ENCODE assay signal across 8 mouse cellular contexts in genomic region chr2:32566536-32567063, GRCm38 (mm10). TPM values are rescaled to one million over a fixed set of nuclear protein-coding genes. Genes with fewer than 3 reads are reported as not detected.
DNase-seq lines count a peak whose midpoint lies in the region; ATAC-seq and TF ChIP-seq lines count a peak whose summit lies in the region.

No protein-coding gene starts in this region.

- H3K36me3 ChIP-seq in forebrain, postnatal 0 days (ENCODE audit: insufficient read depth): peaks cover 43% of the 10 kb centered on the region
- H3K36me3 ChIP-seq in forebrain, embryonic 15.5 days: peaks cover 24% of the 10 kb centered on the region; the same call in 1 of the 2 replicates
- peaks cover 18% of the 10 kb centered on the region for H3K36me3 ChIP-seq in intestine, embryonic 16.5 days (ENCODE audit: control insufficient read depth, insufficient read depth, low read length)

- peak; percentile 91 for TF ChIP-seq CTCF in forebrain, postnatal 0 days (IDR thresholded peaks at IDR 0.05; ENCODE audit: low read depth)

- H3K4me1 ChIP-seq in forebrain, postnatal 0 days (ENCODE audit: insufficient read depth): peaks cover 3% of the 10 kb centered on the region
- peaks cover 8% of the 10 kb centered on the region for H3K4me1 ChIP-seq in forebrain, embryonic 15.5 days
- H3K4me1 ChIP-seq in intestine, embryonic 16.5 days (ENCODE audit: control insufficient read depth, insufficient read depth, low read length): peaks cover 4% of the 10 kb centered on the region

- no peak overlapping the region for H3K27ac ChIP-seq in forebrain, postnatal 0 days (ENCODE audit: low read depth, low read length)
- no peak overlapping the region for H3K27ac ChIP-seq in forebrain, embryonic 15.5 days (replicated peaks)
- no peak overlapping the region; the same call in 1 of the 2 replicates for H3K27ac ChIP-seq in intestine, embryonic 16.5 days (ENCODE audit: low read length)

- H3K4me2 ChIP-seq in forebrain, postnatal 0 days (ENCODE audit: low read depth): no peak overlapping the region
- H3K4me2 ChIP-seq in forebrain, embryonic 15.5 days (replicated peaks): no peak overlapping the region
- H3K4me2 ChIP-seq in intestine, embryonic 16.5 days (ENCODE audit: low read depth, low read length): no peak overlapping the region

- DNase-seq in forebrain, postnatal 0 days: peak; percentile 83
- peak; percentile 77 for DNase-seq in CD4-positive helper T cell, adult 2 months (ENCODE audit: low read depth, low spot score)
- DNase-seq in c-Kit-negative CD71-positive TER-119-positive erythroid progenitor cells, embryonic 14.5 days (ENCODE audit: low read depth, low spot score): peak; percentile 45
- DNase-seq in forelimb bud, embryonic 11.5 days (ENCODE audit: low read depth, low spot score): peak; percentile 80
- peak; percentile 71 to 73 for DNase-seq in lung, adult 18-20 months
- DNase-seq in skeletal muscle tissue, adult 2 months (ENCODE audit: low read depth, low spot score): peak; percentile 73

- H3K4me3 ChIP-seq in forebrain, postnatal 0 days (ENCODE audit: low read depth, low read length): no peak overlapping the region
- H3K4me3 ChIP-seq in forebrain, embryonic 15.5 days: no peak overlapping the region
- no peak overlapping the region for H3K4me3 ChIP-seq in intestine, embryonic 16.5 days (ENCODE audit: low read length)

- H3K27me3 ChIP-seq in forebrain, postnatal 0 days (ENCODE audit: insufficient read depth, low read length): no peaks in the 10 kb centered on the region
- no peaks in the 10 kb centered on the region for H3K27me3 ChIP-seq in forebrain, embryonic 15.5 days
- H3K27me3 ChIP-seq in intestine, embryonic 16.5 days (replicated peaks; ENCODE audit: control insufficient read depth, insufficient read depth, low read length): no peaks in the 10 kb centered on the region

- no peak overlapping the region for H3K9ac ChIP-seq in forebrain, postnatal 0 days
- no peak overlapping the region for H3K9ac ChIP-seq in forebrain, embryonic 15.5 days (replicated peaks)
- H3K9ac ChIP-seq in intestine, embryonic 16.5 days (ENCODE audit: low read depth, low read length): no peak overlapping the region

- H3K9me3 ChIP-seq in forebrain, postnatal 0 days (ENCODE audit: low read length): no peaks in the 10 kb centered on the region
- H3K9me3 ChIP-seq in forebrain, embryonic 15.5 days: no peaks in the 10 kb centered on the region
- no peaks in the 10 kb centered on the region for H3K9me3 ChIP-seq in intestine, embryonic 16.5 days (ENCODE audit: control insufficient read depth, low read length)

- ATAC-seq in forebrain, postnatal 0 days: peak; percentile 26; the same call in 1 of the 2 replicates
- no peak for ATAC-seq in forebrain, embryonic 15.5 days (replicated peaks)
- peak; percentile 27; the same call in 1 of the 2 replicates for ATAC-seq in intestine, embryonic 16.5 days

- WGBS in forebrain, postnatal 0 days: 39% methylated on average over 4 of the region's 4 CpGs
- 41% methylated on average over 4 of the region's 4 CpGs for WGBS in forebrain, embryonic 15.5 days
- 33% methylated on average over 4 of the region's 4 CpGs for WGBS in intestine, embryonic 16.5 days

RNA-seq across cellular contexts. Expression of gene Dpm2, which starts 4.1 kb away (rescaled TPM):
- total RNA-seq in forebrain, postnatal 0 days (2014; rRNA removed): 59.2 and 60.5 TPM in 2 replicates
- polyA plus RNA-seq in forebrain, postnatal 0 days (2015; fragmentation: Nextera tagmentation; extraction: Ambion mirVana): 142 and 152 TPM in 2 replicates
- polyA plus RNA-seq in forebrain, embryonic 15.5 days (2015; fragmentation: Nextera tagmentation; extraction: Ambion mirVana): 136 TPM in 2 replicates
- 123 and 128 TPM in 2 replicates for polyA plus RNA-seq in intestine, embryonic 16.5 days (2015; fragmentation: Nextera tagmentation; extraction: Ambion mirVana)

RNA-seq across cellular contexts. Expression of gene Pip5kl1, which starts 8.0 kb away (rescaled TPM):
- total RNA-seq in forebrain, postnatal 0 days (2014; rRNA removed): 6.4 and 11.8 TPM in 2 replicates
- polyA plus RNA-seq in forebrain, postnatal 0 days (2015; fragmentation: Nextera tagmentation; extraction: Ambion mirVana): 5.6 and 8.2 TPM in 2 replicates
- 3.5 and 4.2 TPM in 2 replicates for polyA plus RNA-seq in forebrain, embryonic 15.5 days (2015; fragmentation: Nextera tagmentation; extraction: Ambion mirVana)
- polyA plus RNA-seq in intestine, embryonic 16.5 days (2015; fragmentation: Nextera tagmentation; extraction: Ambion mirVana): 0.33 and 0.34 TPM in 2 replicates

RNA-seq across cellular contexts. Expression of gene 9430097D07Rik, which starts 8.9 kb away (rescaled TPM):
- total RNA-seq in forebrain, postnatal 0 days (2014; rRNA removed): 0.38 and 1.0 TPM in 2 replicates
- polyA plus RNA-seq in forebrain, postnatal 0 days (2015; fragmentation: Nextera tagmentation; extraction: Ambion mirVana): 0.26 and 0.45 TPM in 2 replicates
- polyA plus RNA-seq in forebrain, embryonic 15.5 days (2015; fragmentation: Nextera tagmentation; extraction: Ambion mirVana): 0.23 and 0.24 TPM in 2 replicates
- not detected in 2 replicates for polyA plus RNA-seq in intestine, embryonic 16.5 days (2015; fragmentation: Nextera tagmentation; extraction: Ambion mirVana)

RNA-seq across cellular contexts. Expression of gene St6galnac4, which starts 20.3 kb away (rescaled TPM):
- total RNA-seq in forebrain, postnatal 0 days (2014; rRNA removed): 32.4 and 35.5 TPM in 2 replicates
- 31.3 and 33.2 TPM in 2 replicates for polyA plus RNA-seq in forebrain, postnatal 0 days (2015; fragmentation: Nextera tagmentation; extraction: Ambion mirVana)
- polyA plus RNA-seq in forebrain, embryonic 15.5 days (2015; fragmentation: Nextera tagmentation; extraction: Ambion mirVana): 25.9 and 26.4 TPM in 2 replicates
- polyA plus RNA-seq in intestine, embryonic 16.5 days (2015; fragmentation: Nextera tagmentation; extraction: Ambion mirVana): 14.7 and 16.5 TPM in 2 replicates

RNA-seq across cellular contexts. Expression of gene Fam102a, which starts 31.5 kb away (rescaled TPM):
- total RNA-seq in forebrain, postnatal 0 days (2014; rRNA removed): 17.6 and 19.7 TPM in 2 replicates
- 7.2 and 7.5 TPM in 2 replicates for polyA plus RNA-seq in forebrain, postnatal 0 days (2015; fragmentation: Nextera tagmentation; extraction: Ambion mirVana)
- polyA plus RNA-seq in forebrain, embryonic 15.5 days (2015; fragmentation: Nextera tagmentation; extraction: Ambion mirVana): 5.7 and 6.1 TPM in 2 replicates
- 7.6 and 9.4 TPM in 2 replicates for polyA plus RNA-seq in intestine, embryonic 16.5 days (2015; fragmentation: Nextera tagmentation; extraction: Ambion mirVana)
